Mouse (Mus musculus): Measurements from ENCODE around the gene Rab34. TPM values are rescaled to one million over a fixed set of nuclear protein-coding genes. Genes with fewer than 3 reads are reported as not detected.

The Rab34 gene
- polyA plus RNA-seq, 1 experiment, result 36.1 TPM

- peaks cover 39% of the 10 kb centered on the region for H3K36me3 ChIP-seq (ENCODE audit: control insufficient read depth, insufficient read depth, low read length, poor library complexity, severe bottlenecking)
- H3K9me3 ChIP-seq (replicated peaks; ENCODE audit: control insufficient read depth, insufficient read depth, low read length, poor library complexity, severe bottlenecking), result no peaks in the 10 kb centered on the region
- TF ChIP-seq CTCF (IDR thresholded peaks at IDR 0.05; ENCODE audit: low read depth, low read length), result no peak
- peak overlapping the region; percentile 96 for H3K9ac ChIP-seq (ENCODE audit: low read depth, poor library complexity, severe bottlenecking)
- peaks cover 10% of the 10 kb centered on the region for H3K4me1 ChIP-seq (ENCODE audit: control insufficient read depth, insufficient read depth, low read length)
- H3K27me3 ChIP-seq (ENCODE audit: control insufficient read depth, insufficient read depth, low read length, poor library complexity, severe bottlenecking), result no peaks in the 10 kb centered on the region
- H3K4me3 ChIP-seq (ENCODE audit: low read depth, low read length), result peak overlapping the region; percentile 18; the same call in 1 of the 2 replicates
- H3K27ac ChIP-seq (ENCODE audit: insufficient read depth, low read length), result no peak overlapping the region
These were observed 25.2 kb upstream of the Rab34 start for GRCm38 (mm10) chr11:78163045-78163444.

GRCm38 (mm10) chr11:78163681-78164603 is 24.3 kb upstream of the Rab34 start:
- H3K4me3 ChIP-seq (ENCODE audit: low read depth, low read length), result peak overlapping the region; percentile 81
- H3K9ac ChIP-seq (ENCODE audit: low read depth, poor library complexity, severe bottlenecking), result peak overlapping the region; percentile 96
- H3K27me3 ChIP-seq (ENCODE audit: control insufficient read depth, insufficient read depth, low read length, poor library complexity, severe bottlenecking), result no peaks in the 10 kb centered on the region
- peaks cover 11% of the 10 kb centered on the region for H3K4me1 ChIP-seq (ENCODE audit: control insufficient read depth, insufficient read depth, low read length)
- TF ChIP-seq EP300 (IDR thresholded peaks at IDR 0.05; ENCODE audit: insufficient read depth, low read depth, low read length) (peak; percentile 85), CTCF (IDR thresholded peaks at IDR 0.05; ENCODE audit: low read depth, low read length) (no peak), POLR2A (IDR thresholded peaks at IDR 0.05; ENCODE audit: insufficient read depth, low read length) (peak; percentile 7)
- peaks cover 30% of the 10 kb centered on the region for H3K36me3 ChIP-seq (ENCODE audit: control insufficient read depth, insufficient read depth, low read length, poor library complexity, severe bottlenecking)
- no peaks in the 10 kb centered on the region for H3K9me3 ChIP-seq (replicated peaks; ENCODE audit: control insufficient read depth, insufficient read depth, low read length, poor library complexity, severe bottlenecking)
- peak overlapping the region; percentile 60 for H3K27ac ChIP-seq (ENCODE audit: insufficient read depth, low read length)

GRCm38 (mm10) chr11:78164604-78164923 is 23.7 kb upstream of the Rab34 start:
- TF ChIP-seq EP300 (IDR thresholded peaks at IDR 0.05; ENCODE audit: insufficient read depth, low read depth, low read length), result no peak
- TF ChIP-seq CTCF (IDR thresholded peaks at IDR 0.05; ENCODE audit: low read depth, low read length), result no peak
- TF ChIP-seq POLR2A (IDR thresholded peaks at IDR 0.05; ENCODE audit: insufficient read depth, low read length), result no peak
- Histone ChIP-seq H3K36me3 (ENCODE audit: control insufficient read depth, insufficient read depth, low read length, poor library complexity, severe bottlenecking) (peaks cover 26% of the 10 kb centered on the region), H3K4me1 (ENCODE audit: control insufficient read depth, insufficient read depth, low read length) (peaks cover 11% of the 10 kb centered on the region)

GRCm38 (mm10) chr11:78164924-78165760 is 23.1 kb upstream of the Rab34 start, which contains the start of gene Traf4:
Gene Traf4 (minus strand): TSS chr11:78165589.
- Histone ChIP-seq H3K36me3 (ENCODE audit: control insufficient read depth, insufficient read depth, low read length, poor library complexity, severe bottlenecking) (peaks cover 21% of the 10 kb centered on the region), H3K27ac (ENCODE audit: insufficient read depth, low read length) (peak within 1 kb of the TSS; percentile 96), H3K27me3 (ENCODE audit: control insufficient read depth, insufficient read depth, low read length, poor library complexity, severe bottlenecking) (no peaks in the 10 kb centered on the region), H3K4me3 (ENCODE audit: low read depth, low read length) (peak within 1 kb of the TSS; percentile 81), H3K9me3 (replicated peaks; ENCODE audit: control insufficient read depth, insufficient read depth, low read length, poor library complexity, severe bottlenecking) (no peaks in the 10 kb centered on the region), H3K9ac (ENCODE audit: low read depth, poor library complexity, severe bottlenecking) (peak within 1 kb of the TSS; percentile 96), H3K4me1 (ENCODE audit: control insufficient read depth, insufficient read depth, low read length) (peaks cover 11% of the 10 kb centered on the region)
- TF ChIP-seq POLR2A (IDR thresholded peaks at IDR 0.05; ENCODE audit: insufficient read depth, low read length) (no peak), EP300 (IDR thresholded peaks at IDR 0.05; ENCODE audit: insufficient read depth, low read depth, low read length) (peak; percentile 10; the same call in 1 of the 2 replicates)

More at GRCm38 (mm10) chr11:78164604-78164923, 23.7 kb upstream of the Rab34 start:
- peak overlapping the region; percentile 96 for H3K9ac ChIP-seq (ENCODE audit: low read depth, poor library complexity, severe bottlenecking)
- H3K27ac ChIP-seq (ENCODE audit: insufficient read depth, low read length), result peak overlapping the region; percentile 60
- H3K9me3 ChIP-seq (replicated peaks; ENCODE audit: control insufficient read depth, insufficient read depth, low read length, poor library complexity, severe bottlenecking), result no peaks in the 10 kb centered on the region
- H3K4me3 ChIP-seq (ENCODE audit: low read depth, low read length), result peak overlapping the region; percentile 81
- no peaks in the 10 kb centered on the region for H3K27me3 ChIP-seq (ENCODE audit: control insufficient read depth, insufficient read depth, low read length, poor library complexity, severe bottlenecking)

GRCm38 (mm10) chr11:78165761-78166109 is 22.5 kb upstream of the Rab34 start:
- Histone ChIP-seq H3K27me3 (ENCODE audit: control insufficient read depth, insufficient read depth, low read length, poor library complexity, severe bottlenecking) (no peaks in the 10 kb centered on the region), H3K27ac (ENCODE audit: insufficient read depth, low read length) (peak overlapping the region; percentile 96), H3K9me3 (replicated peaks; ENCODE audit: control insufficient read depth, insufficient read depth, low read length, poor library complexity, severe bottlenecking) (no peaks in the 10 kb centered on the region), H3K4me1 (ENCODE audit: control insufficient read depth, insufficient read depth, low read length) (peaks cover 11% of the 10 kb centered on the region), H3K4me3 (ENCODE audit: low read depth, low read length) (peak overlapping the region; percentile 59), H3K36me3 (ENCODE audit: control insufficient read depth, insufficient read depth, low read length, poor library complexity, severe bottlenecking) (peaks cover 15% of the 10 kb centered on the region), H3K9ac (ENCODE audit: low read depth, poor library complexity, severe bottlenecking) (peak overlapping the region; percentile 96)
- TF ChIP-seq EP300 (IDR thresholded peaks at IDR 0.05; ENCODE audit: insufficient read depth, low read depth, low read length), result no peak
- no peak for TF ChIP-seq POLR2A (IDR thresholded peaks at IDR 0.05; ENCODE audit: insufficient read depth, low read length)
- no peak for TF ChIP-seq CTCF (IDR thresholded peaks at IDR 0.05; ENCODE audit: low read depth, low read length)

Measured in ES-Bruce4 (cell line).